Mouse (Mus musculus) kidney, adult 11 months (tissue): Measurements from ENCODE around the gene Gm26992.
"Not testable (repeated sequence)": the region's sequence is repeated elsewhere in the genome, so short reads cannot be mapped to it uniquely, and the experiment has no call there.

Experiments
- DNase-seq: peaks from one replicate; pipeline ENCODE4 v3.0.0; 2022

Gm26992 gene

DNA sequence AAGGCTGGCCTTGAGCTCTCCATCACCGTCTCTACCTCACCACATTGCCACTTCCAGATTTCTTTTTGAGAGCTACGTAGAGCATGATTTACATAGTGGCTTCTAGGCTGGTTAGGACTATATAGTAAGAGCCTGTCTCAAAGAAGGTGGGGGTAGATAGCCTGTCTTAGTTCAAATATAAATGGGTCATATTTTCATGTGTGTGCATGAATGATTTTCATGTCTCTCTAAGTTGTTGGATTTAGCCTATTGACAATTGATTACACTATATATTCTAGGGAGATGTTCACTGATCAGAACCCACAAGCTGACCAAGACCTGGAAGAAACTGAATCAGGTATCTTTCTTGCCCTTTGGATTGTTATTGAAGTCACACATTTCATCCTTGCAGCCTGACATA lies at the start of gene Gm26992:
Gm26992 (plus strand) TSS at position 301 of the 400 bp plus-strand sequence.
- no peak for DNase-seq

DNA sequence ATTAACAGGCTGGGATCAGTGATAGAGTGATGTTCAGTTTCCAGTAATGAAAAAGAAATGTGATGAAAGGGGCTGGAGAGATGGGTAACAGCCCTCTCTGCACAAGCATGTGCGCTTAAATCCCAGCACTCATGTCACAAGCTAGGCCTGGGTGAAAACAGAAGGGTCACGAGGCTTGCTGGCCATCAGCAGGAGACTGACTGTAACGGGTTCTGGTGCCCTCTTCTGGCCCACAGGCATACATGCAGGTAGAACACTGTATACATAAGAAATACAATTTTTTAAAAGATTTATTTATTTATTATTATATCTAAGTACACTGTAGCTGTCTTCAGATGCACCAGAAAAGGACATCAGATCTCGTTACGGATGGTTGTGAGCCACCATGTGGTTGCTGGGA lies 47.6 kb upstream of the Gm26992 start:
- no peak for DNase-seq

DNA sequence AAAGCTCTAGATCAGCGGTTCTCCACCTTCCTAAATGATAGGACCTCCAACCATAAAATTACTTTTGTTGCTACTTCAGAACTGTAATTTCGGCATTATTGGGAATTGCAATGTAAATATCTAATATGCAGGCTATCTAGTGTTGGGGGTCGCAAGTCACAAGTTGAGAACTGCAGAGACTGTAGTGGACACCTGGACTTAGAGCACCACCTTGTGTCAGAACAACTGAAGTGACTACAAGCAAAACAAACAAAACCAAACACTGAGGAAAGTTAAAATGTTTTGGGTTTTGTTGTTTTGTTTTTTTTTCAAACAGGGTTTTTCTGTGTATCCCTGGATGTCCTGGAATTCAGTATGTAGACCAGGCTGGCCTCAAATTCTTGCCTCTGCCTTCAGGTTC lies 37.3 kb upstream of the Gm26992 start:
- DNase-seq, result no peak

DNA sequence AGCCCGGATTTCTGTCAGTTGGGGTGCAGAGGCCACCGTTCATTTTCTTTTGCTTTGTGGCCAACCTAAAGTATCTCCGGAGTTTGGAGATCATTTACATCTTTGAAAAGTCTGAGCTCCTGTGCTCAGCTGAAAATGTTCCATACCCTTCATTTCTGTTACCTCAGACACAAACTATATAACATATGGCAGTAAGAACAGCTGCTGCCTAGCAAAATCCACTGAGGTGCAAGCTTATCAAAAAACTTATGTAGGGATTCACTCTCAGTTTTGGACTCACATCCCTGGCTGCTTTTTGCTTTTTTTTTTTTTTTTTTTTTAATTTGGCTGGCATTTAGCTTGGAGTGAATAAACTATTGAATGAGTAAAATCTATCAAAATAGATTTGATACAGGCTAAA lies 33.7 kb upstream of the Gm26992 start:
- no peak for DNase-seq

DNA sequence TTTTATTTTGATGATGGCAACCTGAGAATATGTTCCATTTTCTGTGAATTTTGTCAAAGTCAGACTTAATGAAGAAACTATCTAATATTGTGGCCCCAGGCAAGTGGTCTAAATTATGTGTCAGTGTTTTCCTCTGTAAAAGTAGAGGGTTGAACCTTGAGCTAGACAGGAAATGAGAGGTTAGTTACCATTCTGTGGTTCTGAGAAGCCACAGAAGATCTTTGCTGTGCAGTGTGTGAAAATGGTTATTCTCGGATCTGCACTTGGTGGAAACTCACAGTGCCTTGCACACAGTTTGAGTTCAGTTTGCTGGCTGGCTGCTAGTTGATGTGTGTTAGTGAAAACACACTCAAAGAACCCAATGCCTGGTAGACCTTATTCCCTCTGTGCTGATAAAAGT lies 28.0 kb upstream of the Gm26992 start:
- no peak for DNase-seq

DNA sequence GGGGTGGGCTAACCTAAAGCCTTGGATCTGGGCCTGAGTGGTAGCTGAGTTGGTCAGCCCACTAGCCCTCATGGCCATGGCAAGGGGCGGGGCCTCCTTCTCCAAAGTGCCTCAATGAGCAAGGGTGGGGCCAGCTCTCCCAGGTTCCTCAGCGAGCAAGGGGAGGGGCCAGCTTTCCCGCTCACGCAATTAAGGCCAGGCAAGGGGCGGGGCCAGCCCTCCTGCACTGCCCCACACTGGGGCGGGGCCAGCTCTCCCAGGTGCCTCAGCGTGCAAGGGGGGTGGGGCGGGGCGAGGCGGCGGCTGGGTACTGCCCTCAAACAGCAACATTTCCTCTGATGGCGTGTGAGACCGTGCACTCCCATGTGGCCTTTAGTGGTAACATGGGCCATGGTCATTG lies 16.8 kb upstream of the Gm26992 start:
- no peak for DNase-seq

DNA sequence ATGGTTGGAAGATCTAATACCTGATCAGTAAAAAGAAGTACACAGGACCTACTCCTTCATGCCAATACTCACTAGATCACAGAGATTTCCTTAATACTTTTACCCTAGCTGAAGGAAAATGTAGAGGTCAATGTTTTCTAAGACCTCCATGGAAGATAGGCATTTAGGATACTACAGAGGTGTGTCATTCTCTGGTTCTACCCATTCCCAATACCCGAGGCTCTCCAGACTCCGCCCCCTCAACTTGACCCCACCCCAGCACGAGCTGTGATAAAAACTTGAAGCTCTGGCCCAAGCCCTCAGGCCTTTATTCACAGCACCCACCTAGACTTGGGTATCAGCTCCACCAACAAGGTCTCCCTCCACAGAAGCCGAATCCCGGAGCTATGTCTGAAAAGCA lies 7.6 kb upstream of the Gm26992 start, which contains the start of gene Tsx:
Tsx (plus strand) TSS at position 301 of the 400 bp plus-strand sequence.
- DNase-seq, result no peak

DNA sequence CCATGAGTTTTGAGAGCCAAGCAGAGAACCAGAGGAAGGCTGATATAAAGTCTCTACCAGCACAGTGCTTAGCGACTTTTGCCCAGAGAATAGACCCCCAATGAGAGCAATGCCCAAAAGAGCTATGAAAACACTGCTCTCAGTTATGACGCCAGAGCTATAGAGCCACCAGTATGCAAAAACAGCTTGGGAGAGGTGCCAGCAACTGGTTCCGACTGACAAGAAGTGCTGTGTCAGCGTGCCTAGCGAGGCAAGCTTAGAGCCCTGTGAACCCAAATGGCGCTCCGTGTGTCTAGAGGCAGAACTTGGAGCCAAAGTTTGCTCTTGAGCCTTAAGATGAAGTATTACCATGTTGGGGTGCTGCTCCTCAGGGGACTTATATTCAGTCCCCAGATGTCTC lies 5.9 kb downstream of the Gm26992 start:
- no peak for DNase-seq

DNA sequence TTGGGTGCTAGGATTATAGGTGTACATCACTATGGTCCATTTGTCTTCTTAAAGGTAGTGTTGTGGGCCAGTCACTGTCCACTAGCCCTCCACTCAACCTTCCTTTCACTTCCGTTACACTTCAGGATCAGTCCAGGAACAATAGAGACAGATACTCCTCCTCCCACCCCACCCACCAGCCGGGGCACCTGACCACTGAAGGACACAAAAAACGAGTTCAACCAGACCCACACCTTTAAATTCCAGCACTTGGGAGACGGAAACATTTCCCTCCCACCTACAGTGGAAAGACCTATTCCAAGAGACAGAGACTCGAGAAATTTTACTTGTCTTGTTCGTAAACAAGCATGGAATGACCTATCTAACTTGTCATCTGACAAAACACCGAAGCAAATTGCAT lies 10.5 kb downstream of the Gm26992 start:
- no peak for DNase-seq

DNA sequence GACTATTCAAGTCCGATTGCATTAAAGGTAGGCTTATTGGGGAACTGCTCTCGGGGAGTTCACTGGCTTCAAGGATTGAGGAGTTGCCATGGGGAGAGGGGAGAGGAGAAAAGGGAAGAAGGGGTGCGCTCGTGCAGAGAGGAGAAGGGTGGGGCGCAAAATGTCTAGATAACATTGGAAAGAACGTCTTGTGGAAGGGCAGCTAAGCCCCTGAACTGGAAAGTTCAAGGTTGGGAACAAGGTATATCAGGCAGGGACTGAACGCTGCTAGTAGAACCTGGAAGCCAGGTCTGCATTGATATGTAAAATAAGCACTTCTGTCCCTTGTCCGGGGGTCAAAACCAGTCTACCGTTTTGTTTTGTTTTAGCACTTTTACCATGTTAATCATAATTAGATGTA lies 16.2 kb downstream of the Gm26992 start:
- no peak for DNase-seq

DNA sequence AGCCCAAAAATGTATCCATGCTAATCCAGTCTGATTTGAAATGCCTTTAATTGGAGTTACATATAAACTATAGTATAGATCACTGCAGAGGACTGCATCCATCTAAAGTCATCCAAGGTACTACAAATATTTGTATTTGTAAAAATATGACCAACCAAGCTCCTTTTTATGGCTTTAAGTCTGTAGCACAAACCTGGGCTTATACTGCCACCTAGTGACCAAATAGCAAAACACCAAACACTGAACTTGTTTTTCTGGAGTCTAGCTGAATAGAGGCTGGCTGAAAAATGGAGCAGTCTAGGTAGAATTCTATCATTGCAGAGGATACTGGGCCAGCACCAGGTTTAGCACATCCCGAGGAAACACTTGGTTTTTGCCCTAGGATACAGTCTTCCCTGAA lies 19.0 kb downstream of the Gm26992 start:
- no peak for DNase-seq

DNA sequence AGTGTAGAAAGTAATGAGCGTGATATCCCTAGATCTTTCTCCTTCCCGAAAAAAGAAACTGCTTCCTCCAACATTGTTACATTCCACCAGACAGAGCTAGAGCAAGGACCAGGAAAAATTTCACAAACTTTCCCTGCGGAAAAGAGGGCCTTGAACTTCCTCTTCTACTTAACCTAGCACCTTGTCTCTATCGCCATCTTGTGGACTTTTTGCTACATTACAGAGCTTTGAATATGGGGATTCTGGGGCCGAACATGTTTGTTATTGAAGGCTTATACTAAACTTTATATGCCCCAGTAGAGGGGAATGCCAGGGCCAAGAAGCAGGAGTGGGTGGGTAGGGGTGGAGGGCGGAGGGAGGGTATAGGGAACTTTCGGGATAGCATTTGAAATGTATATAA lies 21.9 kb downstream of the Gm26992 start:
- DNase-seq, result no peak

DNA sequence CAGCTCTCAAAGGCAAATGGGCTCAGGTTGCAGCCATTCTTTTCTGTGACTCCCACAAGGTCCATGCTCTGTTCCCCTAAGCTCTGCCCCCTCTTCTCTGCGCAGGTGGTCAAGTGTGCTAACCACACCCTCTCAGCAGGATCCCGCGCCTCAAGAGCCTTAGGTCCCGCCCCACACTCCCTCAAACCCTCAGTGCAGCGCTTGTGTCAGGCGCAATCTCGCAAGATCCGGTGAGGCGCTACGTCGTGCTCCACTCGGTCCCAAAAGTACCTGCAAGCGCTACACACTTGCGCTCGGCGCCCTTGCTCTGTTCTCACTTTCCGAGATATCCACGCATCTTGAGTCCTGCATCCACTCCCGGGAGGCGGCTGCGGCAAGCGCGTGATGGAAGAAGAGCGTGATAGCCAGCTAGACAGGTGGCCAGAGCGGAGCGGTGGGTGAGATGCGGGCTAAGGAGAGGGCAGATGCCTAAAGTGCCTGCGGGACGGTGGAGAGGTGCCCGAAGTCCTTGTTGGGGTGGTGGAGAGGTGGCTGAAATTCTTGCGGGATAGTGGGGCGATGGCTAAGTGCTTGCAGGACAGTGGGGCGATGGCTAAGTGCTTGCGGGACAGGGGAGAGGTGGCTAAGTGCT lies 25.8 kb downstream of the Gm26992 start:
- DNase-seq, result peak; percentile 50

DNA sequence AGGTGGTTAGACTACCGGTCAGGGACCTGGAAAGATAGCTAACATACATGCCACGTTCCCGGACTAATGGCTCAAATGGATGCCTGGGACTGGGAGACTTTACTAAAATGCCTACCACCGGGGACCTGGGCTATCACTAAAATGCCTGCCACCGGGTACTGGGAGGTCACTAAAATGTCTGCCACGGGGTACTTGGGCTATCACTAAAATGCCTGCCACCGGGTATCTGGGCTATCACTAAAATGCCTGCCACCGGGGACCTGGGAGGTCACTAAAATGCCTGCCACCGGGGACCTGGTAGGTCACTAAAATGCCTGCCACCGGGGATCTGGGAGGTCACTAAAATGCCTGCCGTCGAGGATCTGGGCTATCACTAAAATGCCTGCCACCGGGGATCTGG lies 26.6 kb downstream of the Gm26992 start:
- DNase-seq, result not testable (repeated sequence)

DNA sequence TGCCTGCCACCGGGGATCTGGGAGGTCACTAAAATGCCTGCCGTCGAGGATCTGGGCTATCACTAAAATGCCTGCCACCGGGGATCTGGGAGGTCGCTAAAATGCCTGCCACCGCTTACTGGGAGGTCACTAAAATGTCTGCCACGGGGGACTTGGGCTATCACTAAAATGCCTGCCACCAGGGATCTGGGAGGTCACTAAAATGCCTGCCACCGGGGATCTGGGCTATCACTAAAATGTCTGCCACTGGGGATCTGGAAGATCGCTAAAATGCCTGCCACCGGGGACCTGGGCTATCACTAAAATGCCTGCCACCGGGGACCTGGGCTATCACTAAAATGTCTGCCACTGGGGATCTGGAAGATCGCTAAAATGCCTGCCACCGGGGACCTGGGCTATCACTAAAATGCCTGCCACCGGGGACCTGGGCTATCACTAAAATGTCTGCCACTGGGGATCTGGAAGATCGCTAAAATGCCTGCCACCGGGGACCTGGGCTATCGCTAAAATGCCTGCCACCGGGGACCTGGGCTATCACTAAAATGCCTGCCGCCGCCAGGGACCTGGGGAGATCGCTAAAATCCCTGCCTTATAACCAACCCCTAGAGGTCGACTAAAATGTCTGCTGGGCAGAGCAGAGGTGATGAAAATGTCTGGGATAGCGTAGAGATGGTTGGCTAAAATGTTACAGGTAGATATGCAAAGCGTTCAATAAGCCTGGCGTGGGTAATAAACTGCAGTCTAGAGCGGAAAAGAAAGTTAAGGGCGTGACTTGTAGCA lies 27.3 kb downstream of the Gm26992 start:
- DNase-seq, result not testable (repeated sequence)

DNA sequence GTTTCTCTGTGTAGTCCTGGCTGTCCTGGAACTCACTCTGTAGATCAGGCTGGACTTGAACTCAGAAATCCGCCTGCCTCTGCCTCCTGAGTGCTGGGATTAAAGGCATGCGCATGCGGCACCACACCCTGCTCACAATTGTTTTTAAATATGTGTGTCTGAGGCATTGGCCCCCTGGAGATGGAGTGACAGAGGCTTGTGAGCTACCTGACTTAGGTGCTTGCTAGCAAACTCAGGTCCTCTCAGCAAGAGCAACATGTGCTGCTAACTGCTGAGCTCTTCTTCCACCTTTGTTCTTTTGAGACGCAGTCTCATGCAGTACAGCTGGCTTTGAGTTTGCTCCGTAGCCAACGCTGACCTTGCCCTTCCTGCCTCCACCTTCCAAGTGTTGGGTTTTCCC lies 31.0 kb downstream of the Gm26992 start:
- DNase-seq, result no peak

DNA sequence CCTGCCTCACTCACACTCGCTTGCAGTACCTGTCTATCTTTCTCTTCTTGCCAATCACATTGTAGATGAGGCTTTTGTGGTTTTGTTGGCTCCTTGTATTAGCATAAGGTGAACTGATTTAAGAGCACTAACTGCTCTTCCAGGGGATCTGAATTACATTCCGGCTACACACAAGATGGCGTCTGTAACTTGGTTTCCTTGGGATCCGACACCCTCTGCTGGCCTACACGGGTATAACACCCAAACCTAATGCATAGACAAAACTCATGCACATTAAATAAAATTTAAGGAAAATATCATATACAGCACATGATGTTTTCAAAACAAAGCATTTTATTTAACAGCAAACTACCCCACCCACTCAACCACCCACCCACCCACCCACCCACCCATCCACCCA lies 38.2 kb downstream of the Gm26992 start:
- DNase-seq, result no peak

DNA sequence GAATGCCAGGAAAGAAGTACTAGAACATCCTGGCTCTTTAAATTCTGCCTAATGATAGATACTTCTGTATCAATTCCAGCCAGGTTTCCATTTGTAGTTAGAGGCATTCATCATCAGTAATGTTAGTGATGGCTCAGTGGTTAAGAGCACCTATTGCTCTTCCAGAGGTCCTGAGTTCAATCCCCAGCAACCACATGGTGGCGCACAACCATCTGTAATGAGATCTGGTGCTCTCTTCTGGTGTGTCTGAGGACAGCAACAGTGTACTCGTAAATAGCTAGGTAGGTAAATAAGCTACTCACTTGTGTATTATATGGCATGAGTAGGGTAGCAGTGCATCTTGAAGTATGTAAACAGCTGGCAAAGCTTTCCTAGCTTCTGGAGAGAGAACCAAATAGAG lies 47.2 kb downstream of the Gm26992 start:
- no peak for DNase-seq

DNA sequence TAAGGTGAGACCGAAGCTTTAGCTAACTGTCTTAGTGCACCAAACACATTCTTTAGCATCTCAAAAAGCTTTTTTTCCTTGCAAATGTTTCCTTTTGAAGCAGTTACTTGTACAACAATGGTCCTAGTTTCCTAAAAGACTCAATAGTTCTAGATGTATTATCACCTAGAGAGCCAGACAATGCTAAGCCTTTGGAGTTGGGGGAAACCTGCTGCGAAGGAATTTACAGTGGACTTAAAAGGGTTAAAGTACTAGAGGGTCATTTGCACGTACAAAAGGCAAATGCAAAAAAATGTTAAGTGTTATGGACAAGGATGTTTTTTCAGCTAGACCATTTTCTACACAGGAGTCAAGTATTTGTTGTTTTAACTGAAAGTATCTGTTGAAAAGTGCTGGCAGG lies 50.5 kb downstream of the Gm26992 start:
- DNase-seq, result no peak

DNA sequence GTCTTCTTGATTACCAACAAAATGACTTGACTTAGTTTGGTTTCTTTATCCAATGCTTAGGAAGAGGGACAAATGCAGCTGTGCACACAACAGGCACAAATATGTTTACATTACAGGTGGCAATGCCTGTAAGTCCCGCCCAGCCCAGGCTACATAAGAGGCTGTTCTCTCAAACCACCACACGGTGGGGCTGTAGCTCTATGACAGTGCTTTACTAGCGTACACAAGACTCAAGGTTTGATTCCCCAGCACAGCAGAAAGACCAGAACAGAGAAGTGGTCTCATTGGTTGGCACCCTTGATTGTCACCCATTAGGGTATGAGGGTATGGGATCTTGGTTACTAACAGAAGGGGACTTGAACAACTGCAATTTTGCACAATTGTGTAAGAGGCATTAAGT lies 55.7 kb downstream of the Gm26992 start:
- DNase-seq, result peak; percentile 42

DNA sequence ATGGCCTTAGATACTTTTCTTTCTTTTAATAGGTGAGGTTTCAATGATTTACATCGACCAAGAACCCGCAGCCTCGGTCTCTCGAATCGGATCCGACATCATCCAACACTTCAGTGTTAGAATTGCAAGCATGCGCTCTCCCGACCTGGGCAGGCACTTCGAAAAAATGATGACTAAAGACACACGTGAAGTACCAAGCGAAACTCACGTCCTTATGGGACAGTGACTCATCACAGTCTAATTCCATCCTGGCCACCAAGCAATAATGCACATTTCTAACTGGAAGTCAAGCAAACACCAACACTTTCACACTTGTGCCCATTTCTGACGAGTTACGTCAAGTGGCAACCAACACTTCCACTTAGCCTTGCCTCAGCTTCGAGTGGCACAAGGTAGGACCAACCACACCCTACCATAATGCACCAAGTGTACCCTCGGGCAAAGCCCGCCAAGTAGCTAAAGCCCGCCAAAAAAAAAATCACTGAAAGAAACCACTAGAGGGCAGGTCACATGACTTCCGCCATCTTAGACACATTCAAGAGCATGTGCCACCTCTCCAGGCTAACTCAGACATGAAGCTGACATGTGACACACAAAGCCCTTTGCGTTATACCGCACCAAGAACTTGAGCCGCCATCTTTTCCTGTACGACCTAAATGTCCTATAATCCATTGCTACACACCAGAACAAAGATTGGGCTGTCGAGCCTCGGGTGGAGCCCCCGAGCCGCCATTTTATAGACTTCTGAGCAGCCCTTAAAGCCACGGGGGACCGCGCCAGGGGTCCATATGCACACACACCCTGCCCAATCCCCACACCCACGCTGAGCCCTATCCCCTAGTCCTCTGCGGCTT lies 59.7 kb downstream of the Gm26992 start:
- peak; percentile 69 for DNase-seq

DNA sequence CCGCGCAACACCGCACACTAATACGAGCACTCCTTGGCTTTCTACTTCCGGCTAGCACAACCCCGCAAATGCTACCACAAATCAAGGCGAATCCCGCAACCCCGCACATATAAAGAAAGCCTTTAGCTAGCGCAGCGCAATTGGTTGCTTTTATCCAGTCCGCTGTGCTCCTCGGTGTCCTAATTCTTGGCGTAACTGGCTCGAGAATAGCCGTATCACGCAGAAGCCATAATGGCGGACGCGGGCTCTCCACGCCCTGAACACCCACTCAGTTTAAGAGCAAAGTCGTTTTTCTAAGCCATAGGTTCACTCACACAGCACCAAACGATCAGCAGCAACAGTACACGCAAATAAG lies 60.3 kb downstream of the Gm26992 start:
- DNase-seq, result no peak

DNA sequence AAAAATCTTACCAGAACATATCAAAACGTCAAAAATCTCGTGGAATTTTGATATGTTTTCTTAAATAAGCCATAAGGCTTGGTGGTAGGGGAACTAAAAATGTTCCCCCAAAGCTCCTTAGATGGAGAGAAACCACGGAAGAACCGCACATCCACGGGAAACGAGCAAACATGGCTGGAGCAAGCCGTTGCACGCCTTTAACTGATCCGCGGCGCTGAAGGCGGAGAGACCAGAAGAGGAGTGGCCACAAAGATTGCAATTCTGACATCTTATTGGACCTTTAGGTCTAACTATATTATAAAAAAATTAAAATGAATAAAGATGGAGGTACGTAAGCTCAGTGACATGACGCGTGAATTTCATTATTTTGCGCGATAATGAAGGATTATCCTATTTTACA lies 61.2 kb downstream of the Gm26992 start:
- DNase-seq, result peak; percentile 54

DNA sequence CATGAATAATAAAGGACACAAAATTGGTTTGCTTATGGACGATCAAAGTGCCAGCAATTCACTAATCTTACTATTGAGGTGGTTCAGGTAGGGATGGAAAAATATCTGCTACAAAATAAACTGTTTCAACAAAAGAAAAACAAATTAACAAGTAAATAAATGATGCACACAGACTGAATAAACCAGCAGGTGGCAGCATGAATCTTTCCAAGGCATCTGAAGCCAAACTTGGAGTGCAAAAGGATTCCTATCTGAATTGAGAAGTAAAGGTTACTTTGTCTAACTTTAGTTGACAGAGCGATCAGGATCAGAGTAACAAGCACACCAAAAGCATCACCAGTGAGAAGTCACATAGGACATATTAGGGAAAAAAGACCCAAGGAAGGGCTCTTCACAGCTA lies 62.2 kb downstream of the Gm26992 start:
- peak; percentile 43 for DNase-seq
